Mouse (Mus musculus): ENCODE data around the gene Slit3.

- TF ChIP-seq GATA1 (IDR thresholded peaks at IDR 0.05; ENCODE audit: low read length), result no peak
- no peak for TF ChIP-seq TAL1 (IDR thresholded peaks at IDR 0.05; ENCODE audit: low read length)
Measured at GRCm38 (mm10) chr11:35362975-35363374, 242.0 kb downstream of the Slit3 start.
